Comparison of ENCODE assay signal across 7 mouse cellular contexts in the genomic region with DNA sequence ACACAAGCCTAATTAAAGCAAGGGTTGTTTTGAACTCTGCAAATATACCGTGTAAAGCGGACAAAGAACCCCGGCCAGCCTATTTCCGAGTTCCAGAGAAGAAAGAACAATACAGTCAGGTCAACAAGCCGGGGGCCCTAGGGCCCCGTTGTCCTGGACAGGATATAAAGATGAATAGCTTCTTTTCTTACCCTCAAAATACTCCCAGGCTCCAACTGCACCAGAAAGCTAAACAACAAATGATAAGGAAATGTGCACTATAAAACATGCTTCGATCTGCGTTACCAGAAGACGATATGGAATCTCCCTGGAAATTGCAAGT. TPM values are rescaled to one million over a fixed set of nuclear protein-coding genes. Genes with fewer than 3 reads are reported as not detected.
DNase-seq lines count a peak whose midpoint lies in the region; ATAC-seq and TF ChIP-seq lines count a peak whose summit lies in the region.

No protein-coding gene starts in this region.

- H3K27ac ChIP-seq in lung, embryonic 14.5 days (ENCODE audit: low read depth) = peak overlapping the region; percentile 20; the same call in 1 of the 2 replicates
- H3K27ac ChIP-seq in hindbrain, embryonic 11.5 days (ENCODE audit: low read depth, low read length) = 0 out of 2 replicates have a peak overlapping the region, but pooled peaks have one; percentile 13
- H3K27ac ChIP-seq in limb, embryonic 14.5 days (replicated peaks; ENCODE audit: low read depth, low read length) = no peak overlapping the region
- peak overlapping the region; percentile 87; the same call in 1 of the 2 replicates for H3K27ac ChIP-seq in small intestine, adult 2 months (ENCODE audit: insufficient read depth, low read depth, low read length)

- no peak overlapping the region for H3K4me3 ChIP-seq in lung, embryonic 14.5 days (ENCODE audit: low read depth, low read length)
- H3K4me3 ChIP-seq in hindbrain, embryonic 11.5 days (ENCODE audit: low read depth, low read length) = no peak overlapping the region
- no peak overlapping the region for H3K4me3 ChIP-seq in limb, embryonic 14.5 days (replicated peaks; ENCODE audit: low read length)
- peak overlapping the region; percentile 61 for H3K4me3 ChIP-seq in small intestine, adult 2 months (ENCODE audit: low read depth, low read length)

- H3K4me1 ChIP-seq in lung, embryonic 14.5 days (ENCODE audit: insufficient read depth) = no peaks in the 10 kb centered on the region
- H3K4me1 ChIP-seq in hindbrain, embryonic 11.5 days (replicated peaks; ENCODE audit: control insufficient read depth, insufficient read depth, low read length) = no peaks in the 10 kb centered on the region; the same call in 1 of the 2 replicates
- no peaks in the 10 kb centered on the region for H3K4me1 ChIP-seq in limb, embryonic 14.5 days (ENCODE audit: control insufficient read depth, insufficient read depth, low read length)
- H3K4me1 ChIP-seq in small intestine, adult 2 months (ENCODE audit: control insufficient read depth, insufficient read depth, insufficient read length, low read length) = no peaks in the 10 kb centered on the region

- H3K4me2 ChIP-seq in lung, embryonic 14.5 days = no peak overlapping the region
- no peak overlapping the region for H3K4me2 ChIP-seq in hindbrain, embryonic 11.5 days (replicated peaks; ENCODE audit: low read depth, low read length)
- H3K4me2 ChIP-seq in limb, embryonic 14.5 days (replicated peaks; ENCODE audit: low read depth, low read length, severe bottlenecking) = peak overlapping the region; percentile 22

- peak; percentile 28; the same call in 1 of the 2 replicates for ATAC-seq in lung, embryonic 14.5 days (ENCODE audit: insufficient read depth)
- no peak for ATAC-seq in hindbrain, embryonic 11.5 days (ENCODE audit: low FRiP score)
- no peak for ATAC-seq in limb, embryonic 14.5 days (ENCODE audit: low FRiP score, low read depth)

- WGBS in lung, embryonic 14.5 days = 55% methylated on average over 9 of the region's 9 CpGs
- 51% methylated on average over 9 of the region's 9 CpGs for WGBS in hindbrain, embryonic 11.5 days
- 61% methylated on average over 9 of the region's 9 CpGs for WGBS in limb, embryonic 14.5 days
- WGBS in small intestine, adult 2 months = 62% methylated on average over 9 of the region's 9 CpGs

- H3K27me3 ChIP-seq in lung, embryonic 14.5 days (ENCODE audit: insufficient read depth, low read length) = no peaks in the 10 kb centered on the region
- H3K27me3 ChIP-seq in hindbrain, embryonic 11.5 days (ENCODE audit: control insufficient read depth, insufficient read depth, low read length) = no peaks in the 10 kb centered on the region
- H3K27me3 ChIP-seq in limb, embryonic 14.5 days (ENCODE audit: control insufficient read depth, insufficient read depth, low read length) = no peaks in the 10 kb centered on the region
- H3K27me3 ChIP-seq in small intestine, adult 2 months (ENCODE audit: control insufficient read depth, insufficient read depth, low read length) = no peaks in the 10 kb centered on the region

- H3K9me3 ChIP-seq in lung, embryonic 14.5 days (ENCODE audit: low read depth, low read length) = no peaks in the 10 kb centered on the region
- no peaks in the 10 kb centered on the region for H3K9me3 ChIP-seq in hindbrain, embryonic 11.5 days (ENCODE audit: control insufficient read depth, low read length)
- no peaks in the 10 kb centered on the region for H3K9me3 ChIP-seq in limb, embryonic 14.5 days (ENCODE audit: control insufficient read depth, low read length)

- no peak for DNase-seq in lung, embryonic 14.5 days
- DNase-seq in lung, postnatal 4 days = no peak
- no peak for DNase-seq in hindbrain, embryonic 11.5 days (ENCODE audit: low spot score)
- no peak for DNase-seq in limb, embryonic 14.5 days (ENCODE audit: low spot score)
- no peak for DNase-seq in right cerebral cortex, postnatal 36 days (ENCODE audit: low spot score in 2 of 2)
- no peak for DNase-seq in spleen, postnatal 36 days (ENCODE audit: low spot score in 2 of 2)

- no peak overlapping the region for H3K9ac ChIP-seq in lung, embryonic 14.5 days
- no peak overlapping the region for H3K9ac ChIP-seq in hindbrain, embryonic 11.5 days (ENCODE audit: low read depth, low read length)
- H3K9ac ChIP-seq in limb, embryonic 14.5 days (ENCODE audit: low read depth, low read length, severe bottlenecking) = peak overlapping the region; percentile 9; the same call in 1 of the 2 replicates

- TF ChIP-seq POLR2A in limb, embryonic 14.5 days (IDR thresholded peaks at IDR 0.05; ENCODE audit: borderline replicate concordance, extremely low read depth, insufficient read depth, insufficient read length) = no peak
- no peak for TF ChIP-seq POLR2A in small intestine, adult 2 months (IDR thresholded peaks at IDR 0.05; ENCODE audit: low read depth, low read length)

- no peaks in the 10 kb centered on the region for H3K36me3 ChIP-seq in lung, embryonic 14.5 days (ENCODE audit: insufficient read depth)
- no peaks in the 10 kb centered on the region for H3K36me3 ChIP-seq in hindbrain, embryonic 11.5 days (ENCODE audit: control insufficient read depth, insufficient read depth, low read length)
- H3K36me3 ChIP-seq in limb, embryonic 14.5 days (ENCODE audit: control insufficient read depth, insufficient read depth, low read length) = no peaks in the 10 kb centered on the region
- H3K36me3 ChIP-seq in small intestine, adult 2 months (ENCODE audit: control insufficient read depth, insufficient read depth, low read length) = no peaks in the 10 kb centered on the region

- no peak for TF ChIP-seq CTCF in lung, embryonic 14.5 days (IDR thresholded peaks at IDR 0.05; ENCODE audit: low read depth)
- TF ChIP-seq CTCF in small intestine, adult 2 months (IDR thresholded peaks at IDR 0.05; ENCODE audit: extremely low read depth, insufficient read length, insufficient replicate concordance, low read depth, low read length) = no peak

RNA-seq across cellular contexts. Expression of gene Bex6, which starts 21.3 kb away (rescaled TPM):
- not detected in 2 replicates for polyA plus RNA-seq in lung, embryonic 14.5 days (2014; fragmentation: Nextera tagmentation; extraction: Ambion mirVana)
- polyA plus RNA-seq in hindbrain, embryonic 11.5 days (2014; fragmentation: Nextera tagmentation; extraction: Ambion mirVana) = not detected in 2 replicates
- polyA plus RNA-seq in limb, embryonic 14.5 days (2012; rRNA removed) = 0.08 TPM in 1 of 2 replicates, not detected in the other
- polyA plus RNA-seq in limb, embryonic 14.5 days (2014; fragmentation: Nextera tagmentation; extraction: Ambion mirVana) = 0.19 TPM in 1 of 2 replicates, not detected in the other
- not detected in 2 replicates for polyA plus RNA-seq in small intestine, adult 2 months (2012; rRNA removed)

RNA-seq across cellular contexts. Expression of gene Nrros, which starts 35.6 kb away (rescaled TPM):
- polyA plus RNA-seq in lung, embryonic 14.5 days (2014; fragmentation: Nextera tagmentation; extraction: Ambion mirVana) = 37.6 and 42.6 TPM in 2 replicates
- polyA plus RNA-seq in hindbrain, embryonic 11.5 days (2014; fragmentation: Nextera tagmentation; extraction: Ambion mirVana) = 8.1 and 8.7 TPM in 2 replicates
- polyA plus RNA-seq in limb, embryonic 14.5 days (2012; rRNA removed) = 14.2 and 18.2 TPM in 2 replicates
- 20.1 and 20.2 TPM in 2 replicates for polyA plus RNA-seq in limb, embryonic 14.5 days (2014; fragmentation: Nextera tagmentation; extraction: Ambion mirVana)
- 5.3 and 6.7 TPM in 2 replicates for polyA plus RNA-seq in small intestine, adult 2 months (2012; rRNA removed)

RNA-seq across cellular contexts. Expression of gene Fbxo45, which starts 46.0 kb away (rescaled TPM):
- polyA plus RNA-seq in lung, embryonic 14.5 days (2014; fragmentation: Nextera tagmentation; extraction: Ambion mirVana) = 19.9 and 23.9 TPM in 2 replicates
- polyA plus RNA-seq in hindbrain, embryonic 11.5 days (2014; fragmentation: Nextera tagmentation; extraction: Ambion mirVana) = 15.6 and 22.8 TPM in 2 replicates
- polyA plus RNA-seq in limb, embryonic 14.5 days (2012; rRNA removed) = 11.7 and 13.3 TPM in 2 replicates
- 14.0 and 20.3 TPM in 2 replicates for polyA plus RNA-seq in limb, embryonic 14.5 days (2014; fragmentation: Nextera tagmentation; extraction: Ambion mirVana)
- polyA plus RNA-seq in small intestine, adult 2 months (2012; rRNA removed) = 1.5 and 2.4 TPM in 2 replicates

RNA-seq across cellular contexts. Expression of gene Wdr53, which starts 46.1 kb away (rescaled TPM):
- 17.3 and 20.4 TPM in 2 replicates for polyA plus RNA-seq in lung, embryonic 14.5 days (2014; fragmentation: Nextera tagmentation; extraction: Ambion mirVana)
- polyA plus RNA-seq in hindbrain, embryonic 11.5 days (2014; fragmentation: Nextera tagmentation; extraction: Ambion mirVana) = 16.6 and 18.8 TPM in 2 replicates
- polyA plus RNA-seq in limb, embryonic 14.5 days (2012; rRNA removed) = 13.7 and 13.8 TPM in 2 replicates
- polyA plus RNA-seq in limb, embryonic 14.5 days (2014; fragmentation: Nextera tagmentation; extraction: Ambion mirVana) = 17.8 and 18.1 TPM in 2 replicates
- polyA plus RNA-seq in small intestine, adult 2 months (2012; rRNA removed) = 0.53 and 1.5 TPM in 2 replicates
